Mouse (Mus musculus): Measurements from ENCODE around the gene Fermt3. TPM values are rescaled to one million over a fixed set of nuclear protein-coding genes. Genes with fewer than 3 reads are reported as not detected.
"Not testable (repeated sequence)": the region's sequence is repeated elsewhere in the genome, so short reads cannot be mapped to it uniquely, and the experiment has no call there.

The Fermt3 gene
- polyA plus RNA-seq, 1 experiment from 2014 or later, result 13.0 TPM

GRCm38 (mm10) chr19:6994489-6994888 lies 24.8 kb downstream of the Fermt3 start:
- Histone ChIP-seq H3K9ac (ENCODE audit: low read depth, low read length) (peak overlapping the region; percentile 85; the same call in 1 of the 2 replicates), H3K4me2 (ENCODE audit: low read depth, low read length) (no peak overlapping the region), H3K9me3 (ENCODE audit: control insufficient read depth, low read length) (no peaks in the 10 kb centered on the region), H3K36me3 (ENCODE audit: control insufficient read depth, insufficient read depth, low read length) (peaks cover 7% of the 10 kb centered on the region), H3K4me3 (ENCODE audit: low read length) (no peak overlapping the region), H3K27me3 (replicated peaks; ENCODE audit: control insufficient read depth, insufficient read depth, low read length) (no peaks in the 10 kb centered on the region), H3K4me1 (ENCODE audit: control insufficient read depth, insufficient read depth, low read length) (peaks cover 33% of the 10 kb centered on the region), H3K27ac (ENCODE audit: low read length) (no peak overlapping the region)
- no peak for ATAC-seq
- WGBS, result 86% methylated on average over 8 of the region's 8 CpGs

DNA sequence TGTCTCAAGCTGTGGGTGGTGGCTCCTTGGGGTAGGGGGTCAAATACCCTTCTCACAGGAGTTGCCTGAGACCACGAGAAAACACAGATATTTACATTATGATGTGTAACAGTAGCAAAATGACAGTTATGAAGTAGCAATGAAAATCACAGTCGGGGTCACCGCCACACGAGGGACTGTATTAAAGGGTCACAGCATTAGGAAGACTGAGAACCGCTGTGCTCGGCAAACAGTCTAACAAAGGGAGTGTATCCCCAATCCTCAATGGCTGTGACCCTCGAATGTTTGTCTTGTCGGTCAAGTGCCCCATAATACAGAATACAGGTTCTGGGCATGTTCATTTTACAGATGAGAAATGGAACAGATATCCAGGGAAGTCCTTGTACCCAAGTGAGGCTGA lies 25.3 kb downstream of the Fermt3 start:
- no peak overlapping the region for H3K4me3 ChIP-seq (ENCODE audit: low read length)
- no peak overlapping the region for H3K4me2 ChIP-seq (ENCODE audit: low read depth, low read length)
- no peaks in the 10 kb centered on the region for H3K27me3 ChIP-seq (replicated peaks; ENCODE audit: control insufficient read depth, insufficient read depth, low read length)
- no peak overlapping the region for H3K27ac ChIP-seq (ENCODE audit: low read length)
- H3K9ac ChIP-seq (ENCODE audit: low read depth, low read length), result no peak overlapping the region
- ATAC-seq, result no peak
- peaks cover 33% of the 10 kb centered on the region for H3K4me1 ChIP-seq (ENCODE audit: control insufficient read depth, insufficient read depth, low read length)
- H3K36me3 ChIP-seq (ENCODE audit: control insufficient read depth, insufficient read depth, low read length), result peaks cover 3% of the 10 kb centered on the region
- WGBS, result 83% methylated on average over 8 of the region's 8 CpGs
- H3K9me3 ChIP-seq (ENCODE audit: control insufficient read depth, low read length), result no peaks in the 10 kb centered on the region

DNA sequence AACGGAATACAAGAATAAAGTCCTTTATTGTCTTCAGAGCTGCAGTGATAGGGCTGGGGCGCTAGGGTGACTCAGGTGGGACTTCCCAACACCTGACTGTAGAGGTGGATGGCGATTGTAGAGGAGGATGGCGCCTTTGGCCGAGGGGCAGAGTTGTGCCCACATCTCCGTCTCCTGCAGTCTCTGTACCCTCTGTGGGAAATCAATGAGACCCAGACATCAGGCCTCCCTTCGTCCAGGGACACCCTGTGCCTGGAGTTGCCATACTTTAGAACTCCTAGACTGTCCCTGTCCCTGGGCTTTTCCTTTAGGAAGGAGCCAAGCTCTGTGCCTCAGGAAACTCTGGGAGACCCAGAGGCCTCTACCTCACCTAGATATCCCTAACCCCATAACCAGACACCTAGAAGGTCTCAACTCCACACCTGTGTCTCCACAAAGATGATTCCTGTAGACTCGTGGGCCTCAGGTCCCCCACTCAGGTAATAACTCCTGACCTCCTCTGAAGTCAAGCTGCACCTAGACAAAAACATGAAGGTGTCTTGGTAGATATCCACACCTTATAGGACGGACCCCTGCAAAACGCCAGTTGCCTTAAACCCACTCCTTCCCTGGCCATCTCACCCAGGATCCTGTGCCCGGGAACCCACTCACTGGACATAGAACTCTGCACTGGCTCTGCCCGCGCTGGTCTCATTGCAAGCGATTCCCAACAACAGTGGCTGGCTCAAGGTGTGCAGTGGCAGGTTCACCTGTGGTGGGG lies 26.1 kb downstream of the Fermt3 start:
- Histone ChIP-seq H3K36me3 (ENCODE audit: control insufficient read depth, insufficient read depth, low read length) (no peaks in the 10 kb centered on the region; the same call in 1 of the 2 replicates), H3K4me1 (ENCODE audit: control insufficient read depth, insufficient read depth, low read length) (peaks cover 37% of the 10 kb centered on the region), H3K27me3 (replicated peaks; ENCODE audit: control insufficient read depth, insufficient read depth, low read length) (no peaks in the 10 kb centered on the region), H3K9me3 (ENCODE audit: control insufficient read depth, low read length) (no peaks in the 10 kb centered on the region), H3K27ac (ENCODE audit: low read length) (peak overlapping the region; percentile 67), H3K4me3 (ENCODE audit: low read length) (peak overlapping the region; percentile 71), H3K4me2 (ENCODE audit: low read depth, low read length) (peak overlapping the region; percentile 83), H3K9ac (ENCODE audit: low read depth, low read length) (peak overlapping the region; percentile 66)
- 61% methylated on average over 14 of the region's 14 CpGs for WGBS
- ATAC-seq, result peak; percentile 2

GRCm38 (mm10) chr19:6992011-6992858 lies 27.0 kb downstream of the Fermt3 start, which contains the start of gene Dnajc4:
Gene Dnajc4, minus strand, starts transcription at chr19:6992572.
- H3K27ac ChIP-seq (ENCODE audit: low read length), result peak within 1 kb of the TSS; percentile 67
- ATAC-seq, result peak; percentile 91
- H3K27me3 ChIP-seq (replicated peaks; ENCODE audit: control insufficient read depth, insufficient read depth, low read length), result no peaks in the 10 kb centered on the region
- no peaks in the 10 kb centered on the region for H3K36me3 ChIP-seq (ENCODE audit: control insufficient read depth, insufficient read depth, low read length)
- H3K4me3 ChIP-seq (ENCODE audit: low read length), result peak within 1 kb of the TSS; percentile 71
- H3K9ac ChIP-seq (ENCODE audit: low read depth, low read length), result peak within 1 kb of the TSS; percentile 80
- peak within 1 kb of the TSS; percentile 83 for H3K4me2 ChIP-seq (ENCODE audit: low read depth, low read length)
- no peaks in the 10 kb centered on the region for H3K9me3 ChIP-seq (ENCODE audit: control insufficient read depth, low read length)
- H3K4me1 ChIP-seq (ENCODE audit: control insufficient read depth, insufficient read depth, low read length), result peaks cover 38% of the 10 kb centered on the region
- WGBS, result 1% methylated on average over 37 of the region's 37 CpGs

GRCm38 (mm10) chr19:6991166-6991565 lies 28.1 kb downstream of the Fermt3 start:
- H3K4me1 ChIP-seq (ENCODE audit: control insufficient read depth, insufficient read depth, low read length), result peaks cover 34% of the 10 kb centered on the region
- not testable (repeated sequence) for H3K4me2 ChIP-seq (ENCODE audit: low read depth, low read length); H3K27ac ChIP-seq (ENCODE audit: low read length); H3K9ac ChIP-seq (ENCODE audit: low read depth, low read length); H3K4me3 ChIP-seq (ENCODE audit: low read length); H3K27me3 ChIP-seq (replicated peaks; ENCODE audit: control insufficient read depth, insufficient read depth, low read length); H3K9me3 ChIP-seq (ENCODE audit: control insufficient read depth, low read length); ATAC-seq; H3K36me3 ChIP-seq (ENCODE audit: control insufficient read depth, insufficient read depth, low read length)
- 91% methylated on average over 6 of the region's 6 CpGs for WGBS

DNA sequence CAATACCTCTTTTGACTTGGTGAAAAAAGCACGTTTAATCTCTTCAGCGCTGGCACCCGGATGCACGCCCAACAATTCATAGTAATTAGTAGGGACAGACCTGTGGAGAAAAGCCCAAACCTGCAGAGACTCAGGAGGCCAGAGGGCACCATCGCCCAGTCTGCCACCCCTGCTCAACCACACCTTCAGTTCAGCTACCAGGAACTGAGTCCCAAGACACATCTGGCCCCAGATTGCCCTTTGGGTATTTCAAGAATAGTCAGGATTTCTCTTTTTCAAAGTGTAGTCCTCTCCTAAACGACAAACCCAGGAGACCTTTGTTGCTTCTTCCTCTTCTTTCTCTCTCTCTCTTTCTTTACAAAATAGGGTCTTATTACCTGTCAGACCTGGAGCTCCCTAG lies 28.6 kb downstream of the Fermt3 start:
- H3K27me3 ChIP-seq (replicated peaks; ENCODE audit: control insufficient read depth, insufficient read depth, low read length), result no peaks in the 10 kb centered on the region
- no peak overlapping the region for H3K27ac ChIP-seq (ENCODE audit: low read length)
- H3K4me2 ChIP-seq (ENCODE audit: low read depth, low read length), result no peak overlapping the region
- H3K4me3 ChIP-seq (ENCODE audit: low read length), result no peak overlapping the region
- peaks cover 38% of the 10 kb centered on the region for H3K4me1 ChIP-seq (ENCODE audit: control insufficient read depth, insufficient read depth, low read length)
- ATAC-seq, result no peak
- no peaks in the 10 kb centered on the region for H3K9me3 ChIP-seq (ENCODE audit: control insufficient read depth, low read length)
- no peaks in the 10 kb centered on the region for H3K36me3 ChIP-seq (ENCODE audit: control insufficient read depth, insufficient read depth, low read length)
- WGBS, result 87% methylated on average over 6 of the region's 6 CpGs
- no peak overlapping the region for H3K9ac ChIP-seq (ENCODE audit: low read depth, low read length)

DNA sequence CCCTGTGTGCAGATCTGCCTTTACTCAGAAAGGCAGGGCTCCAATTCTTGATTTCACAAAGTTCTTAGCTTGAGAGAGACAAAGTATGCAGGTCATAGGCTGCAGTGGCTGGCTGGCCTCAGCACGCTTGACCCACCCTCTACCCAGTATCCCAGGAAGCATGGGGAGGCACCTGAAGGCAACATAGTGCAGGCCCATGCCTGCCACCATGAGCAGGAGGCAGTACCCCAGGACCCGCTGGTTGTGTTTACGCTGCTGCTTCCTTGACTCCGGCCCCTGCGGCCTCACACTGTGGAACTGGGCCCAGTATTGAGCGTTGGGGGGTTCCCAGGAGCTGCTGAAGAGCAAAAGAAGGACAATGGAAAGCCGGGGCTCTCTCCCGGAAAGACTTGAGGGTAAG lies 30.0 kb downstream of the Fermt3 start:
- Histone ChIP-seq H3K36me3 (ENCODE audit: control insufficient read depth, insufficient read depth, low read length) (no peaks in the 10 kb centered on the region; the same call in 1 of the 2 replicates), H3K27ac (ENCODE audit: low read length) (no peak overlapping the region), H3K4me3 (ENCODE audit: low read length) (no peak overlapping the region), H3K4me2 (ENCODE audit: low read depth, low read length) (no peak overlapping the region), H3K9ac (ENCODE audit: low read depth, low read length) (no peak overlapping the region), H3K4me1 (ENCODE audit: control insufficient read depth, insufficient read depth, low read length) (peaks cover 29% of the 10 kb centered on the region), H3K9me3 (ENCODE audit: control insufficient read depth, low read length) (no peaks in the 10 kb centered on the region), H3K27me3 (replicated peaks; ENCODE audit: control insufficient read depth, insufficient read depth, low read length) (no peaks in the 10 kb centered on the region)
- WGBS, result 88% methylated on average over 8 of the region's 8 CpGs
- no peak for ATAC-seq

GRCm38 (mm10) chr19:6987904-6988285 lies 31.4 kb downstream of the Fermt3 start:
- WGBS, result 5% methylated on average over 8 of the region's 8 CpGs
- peak overlapping the region; percentile 95 for H3K9ac ChIP-seq (ENCODE audit: low read depth, low read length)
- peaks cover 22% of the 10 kb centered on the region for H3K4me1 ChIP-seq (ENCODE audit: control insufficient read depth, insufficient read depth, low read length)
- H3K36me3 ChIP-seq (ENCODE audit: control insufficient read depth, insufficient read depth, low read length), result peaks cover under 1% of the 10 kb centered on the region; the same call in 1 of the 2 replicates
- ATAC-seq, result 0 out of 2 replicates have a peak, but pooled peaks have one; percentile 1
- H3K4me2 ChIP-seq (ENCODE audit: low read depth, low read length), result peak overlapping the region; percentile 76
- peak overlapping the region; percentile 87 for H3K4me3 ChIP-seq (ENCODE audit: low read length)
- no peaks in the 10 kb centered on the region for H3K9me3 ChIP-seq (ENCODE audit: control insufficient read depth, low read length)
- no peaks in the 10 kb centered on the region for H3K27me3 ChIP-seq (replicated peaks; ENCODE audit: control insufficient read depth, insufficient read depth, low read length)
- H3K27ac ChIP-seq (ENCODE audit: low read length), result peak overlapping the region; percentile 91

Data from intestine, embryonic 16.5 days (tissue).